Mouse (Mus musculus) MEL (cell line): ENCODE measurements at regions not wholly inside any gene's neighbourhood (a gene's known extent, or its start where the extent isn't known, plus 50 kb on each side); places are given as distances from the start of the nearest gene placed in this dataset.

ENCODE experiments used
- DNase-seq: peaks from one replicate; pipeline ENCODE4 v3.0.0; 2011; ENCODE audit warnings: low read depth, low spot score
- H3K27ac ChIP-seq: 2 replicates; pipeline ENCODE4 v1.5.1; 2012; ENCODE audit warnings: low read depth, mild to moderate bottlenecking, control low read depth, low read length, moderate library complexity; ENCODE audit not compliant: control insufficient read depth
- H3K27me3 ChIP-seq, 2 experiments: fragments of 150-350 bp in 1 of 2; sonication (generic) in 1 of 2; 2 replicates each; pipeline ENCODE4 v1.6.1; 2012; ENCODE audit warnings: low read length in 2 of 2, mild to moderate bottlenecking in 2 of 2, improper control_type of control experiment in 1 of 2, moderate library complexity in 1 of 2; ENCODE audit not compliant: insufficient read depth in 2 of 2, control insufficient read depth in 1 of 2
- H3K36me3 ChIP-seq, 2 experiments: 2 replicates each; pipeline ENCODE4 v1.6.1; 2012 to 2014; ENCODE audit warnings: low read length in 2 of 2, improper control_type of control experiment in 1 of 2, inconsistent platforms in 1 of 2, mild to moderate bottlenecking in 1 of 2; ENCODE audit not compliant: insufficient read depth in 2 of 2, control insufficient read depth in 1 of 2
- H3K4me1 ChIP-seq, 2 experiments: fragments of 150-350 bp in 1 of 2; sonication (generic) in 1 of 2; 2 replicates each; pipeline ENCODE4 v1.6.1; 2012; ENCODE audit warnings: low read length in 2 of 2, improper control_type of control experiment in 1 of 2, mild to moderate bottlenecking in 1 of 2; ENCODE audit not compliant: insufficient read depth in 2 of 2, control insufficient read depth in 1 of 2
- H3K4me3 ChIP-seq, 2 experiments: fragments of 150-350 bp in 1 of 2; sonication (generic) in 1 of 2; 2 replicates each; pipeline ENCODE4 v1.5.1; 2012; ENCODE audit warnings: low read depth in 2 of 2, low read length in 2 of 2, mild to moderate bottlenecking in 2 of 2, moderate library complexity in 2 of 2, control low read depth in 1 of 2, improper control_type of control experiment in 1 of 2; ENCODE audit not compliant: control insufficient read depth in 1 of 2, insufficient read depth in 1 of 2
- H3K79me2 ChIP-seq: 2 replicates; pipeline ENCODE4 v1.6.1; 2012; ENCODE audit warnings: mild to moderate bottlenecking, low read length, moderate library complexity; ENCODE audit not compliant: control insufficient read depth, poor library complexity, insufficient read depth
- H3K9ac ChIP-seq: 2 replicates; pipeline ENCODE4 v1.6.1; 2012; ENCODE audit warnings: low read depth, mild to moderate bottlenecking, control low read depth, low read length, moderate library complexity; ENCODE audit not compliant: control insufficient read depth, poor library complexity, severe bottlenecking
- H3K9me3 ChIP-seq: fragments of 150-350 bp; sonication (generic); replicated peaks from 2 replicates; pipeline ENCODE4 v1.6.1; 2012; ENCODE audit warnings: mild to moderate bottlenecking, low read length, improper control_type of control experiment, moderate library complexity; ENCODE audit not compliant: insufficient read depth
- BHLHE40 ChIP-seq: IDR thresholded peaks from 2 replicates; pipeline ENCODE4 v1.6.1; 2012; ENCODE audit warnings: low read depth, mild to moderate bottlenecking, inconsistent platforms, low read length, improper control_type of control experiment, borderline replicate concordance
- CHD1 ChIP-seq: IDR thresholded peaks from 2 replicates; pipeline ENCODE4 v1.6.1; 2012; ENCODE audit warnings: low read depth, mild to moderate bottlenecking, inconsistent platforms, low read length, improper control_type of control experiment
- CHD2 ChIP-seq: IDR thresholded peaks from 2 replicates; pipeline ENCODE4 v1.6.1; 2011; ENCODE audit warnings: low read length, improper control_type of control experiment
- E2F4 ChIP-seq: IDR thresholded peaks from 2 replicates; pipeline ENCODE4 v1.6.1; 2011; ENCODE audit warnings: low read depth, low read length, improper control_type of control experiment, borderline replicate concordance
- ETS1 ChIP-seq: IDR thresholded peaks from 2 replicates; pipeline ENCODE4 v1.6.1; 2012; ENCODE audit warnings: low read depth, mild to moderate bottlenecking, inconsistent platforms, low read length, improper control_type of control experiment, moderate library complexity
- HCFC1 ChIP-seq: IDR thresholded peaks from 2 replicates; pipeline ENCODE4 v1.6.1; 2012; ENCODE audit warnings: low read depth, mild to moderate bottlenecking, inconsistent platforms, low read length, improper control_type of control experiment, moderate library complexity
- JUND ChIP-seq: IDR thresholded peaks from 2 replicates; pipeline ENCODE4 v1.6.1; 2011; ENCODE audit warnings: low read depth, mild to moderate bottlenecking, improper control_type of control experiment, low read length
- KAT2A ChIP-seq: conservative IDR thresholded peaks from 2 replicates; pipeline ENCODE4 v1.6.1; 2012; ENCODE audit warnings: low read depth, low read length, improper control_type of control experiment, inconsistent platforms
- MAZ ChIP-seq: IDR thresholded peaks from 2 replicates; pipeline ENCODE4 v1.6.1; 2012; ENCODE audit warnings: low read depth, mild to moderate bottlenecking, inconsistent platforms, low read length, improper control_type of control experiment
- MEF2A ChIP-seq: IDR thresholded peaks from 2 replicates; pipeline ENCODE4 v1.6.1; 2014; ENCODE audit warnings: low read depth, mild to moderate bottlenecking, inconsistent platforms, low read length, improper control_type of control experiment; ENCODE audit not compliant: poor library complexity, insufficient replicate concordance, severe bottlenecking; ENCODE audit errors: extremely low read depth
- MYB ChIP-seq: IDR thresholded peaks from 2 replicates; pipeline ENCODE4 v1.6.1; 2011; ENCODE audit warnings: mild to moderate bottlenecking, low read depth, low read length, improper control_type of control experiment
- MYC ChIP-seq: IDR thresholded peaks from 2 replicates; pipeline ENCODE4 v1.6.1; 2011; ENCODE audit warnings: low read depth, mild to moderate bottlenecking, low read length, improper control_type of control experiment, moderate library complexity
- NELFE ChIP-seq: IDR thresholded peaks from 2 replicates; pipeline ENCODE4 v1.6.1; 2011; ENCODE audit warnings: low read depth, low read length, improper control_type of control experiment
- NRF1 ChIP-seq: IDR thresholded peaks from 2 replicates; pipeline ENCODE4 v1.6.1; 2014; ENCODE audit warnings: low read depth, mild to moderate bottlenecking, inconsistent platforms, low read length, improper control_type of control experiment, moderate library complexity; ENCODE audit not compliant: poor library complexity, insufficient read depth, severe bottlenecking
- POLR2AphosphoS5 ChIP-seq: IDR thresholded peaks from 2 replicates; pipeline ENCODE4 v1.6.1; 2012; ENCODE audit warnings: low read depth, borderline replicate concordance, mild to moderate bottlenecking, inconsistent platforms, low read length, moderate library complexity, mixed read lengths
- TAL1 ChIP-seq: IDR thresholded peaks from 2 replicates; pipeline ENCODE4 v1.6.1; 2012; ENCODE audit warnings: mild to moderate bottlenecking, inconsistent platforms, low read length, moderate library complexity, mixed read lengths
- USF1 ChIP-seq: IDR thresholded peaks from 2 replicates; pipeline ENCODE4 v1.6.1; 2014; ENCODE audit warnings: low read depth, mild to moderate bottlenecking, inconsistent platforms, low read length, improper control_type of control experiment, moderate library complexity
- ZKSCAN1 ChIP-seq: IDR thresholded peaks from 2 replicates; pipeline ENCODE4 v1.6.1; 2012; ENCODE audit warnings: low read depth, mild to moderate bottlenecking, inconsistent platforms, low read length, improper control_type of control experiment, moderate library complexity

GRCm38 (mm10) chr13:59361323-59361722 is 223.7 kb downstream of the Agtpbp1 start:
- no peak overlapping the region for H3K9ac ChIP-seq
- no peaks in the 10 kb centered on the region for H3K27me3 ChIP-seq
- H3K79me2 ChIP-seq = no peaks in the 10 kb centered on the region
- no peaks in the 10 kb centered on the region for H3K4me1 ChIP-seq
- no peaks in the 10 kb centered on the region for H3K9me3 ChIP-seq
- no peak for DNase-seq
- H3K4me3 ChIP-seq = no peak overlapping the region
- H3K27ac ChIP-seq = no peak overlapping the region
- no peak for TF ChIP-seq HCFC1
- no peak for TF ChIP-seq E2F4
- no peak for TF ChIP-seq JUND
- no peak for TF ChIP-seq MYC
- TF ChIP-seq TAL1 = no peak
- no peak for TF ChIP-seq POLR2AphosphoS5
- TF ChIP-seq USF1 = no peak
- TF ChIP-seq KAT2A = no peak
- no peaks in the 10 kb centered on the region for H3K36me3 ChIP-seq

- Histone ChIP-seq H3K4me1 (no peaks in the 10 kb centered on the region), H3K9me3 (no peaks in the 10 kb centered on the region), H3K9ac (no peak overlapping the region), H3K36me3 (no peaks in the 10 kb centered on the region), H3K27ac (no peak overlapping the region)
- TF ChIP-seq ZKSCAN1 (no peak), CHD2 (no peak), CHD1 (no peak), MEF2A (no peak), ETS1 (no peak), MYB (no peak), JUND (no peak), MAZ (no peak), NRF1 (no peak), NELFE (no peak), HCFC1 (no peak), BHLHE40 (no peak)
- TF ChIP-seq, all 39 proteins: peak for 0
- Histone ChIP-seq H3K79me2 (no peaks in the 10 kb centered on the region), H3K4me3 (no peak overlapping the region), H3K27me3 (no peaks in the 10 kb centered on the region)
- DNase-seq = no peak
Observed at GRCm38 (mm10) chr13:59360026-59360425, 225.0 kb downstream of the Agtpbp1 start.
